Mouse (Mus musculus): ENCODE measurements around the gene Pde4d.

GRCm38 (mm10) chr13:108775882-108776281 lies 326.1 kb downstream of the Pde4d start:
- TF ChIP-seq MYOD1 (IDR thresholded peaks at IDR 0.05; ENCODE audit: control insufficient read depth, insufficient read length, low read depth) (no peak), CTCF (IDR thresholded peaks at IDR 0.05; ENCODE audit: control insufficient read depth, insufficient read depth, insufficient read length) (no peak), USF1 (IDR thresholded peaks at IDR 0.05; ENCODE audit: low read depth) (no peak)
